Mouse (Mus musculus): ENCODE measurements around the gene Chd1l. TPM values are rescaled to one million over a fixed set of nuclear protein-coding genes. Genes with fewer than 3 reads are reported as not detected.

Gene Chd1l
- 6.4 and 6.6 TPM in 2 replicates for polyA plus RNA-seq (2021; fragmentation: Nextera tagmentation)
- long read RNA-seq, experiment 1, transcript Chd1l-201 (23 exons, 3,008 nt) = major isoform, 11 of 25 reads
- long read RNA-seq, experiment 1, partial matches to known transcripts = 8 of 25 reads
- long read RNA-seq, experiment 1, other reads (novel, unspliced or antisense) = 6 of 25 reads
- long read RNA-seq, experiment 2, transcript Chd1l-201 (23 exons, 3,008 nt) = major isoform, 49 of 65 reads
- long read RNA-seq, experiment 2, partial matches to known transcripts = 11 of 65 reads
- long read RNA-seq, experiment 2, other reads (novel, unspliced or antisense) = 5 of 65 reads

DNA sequence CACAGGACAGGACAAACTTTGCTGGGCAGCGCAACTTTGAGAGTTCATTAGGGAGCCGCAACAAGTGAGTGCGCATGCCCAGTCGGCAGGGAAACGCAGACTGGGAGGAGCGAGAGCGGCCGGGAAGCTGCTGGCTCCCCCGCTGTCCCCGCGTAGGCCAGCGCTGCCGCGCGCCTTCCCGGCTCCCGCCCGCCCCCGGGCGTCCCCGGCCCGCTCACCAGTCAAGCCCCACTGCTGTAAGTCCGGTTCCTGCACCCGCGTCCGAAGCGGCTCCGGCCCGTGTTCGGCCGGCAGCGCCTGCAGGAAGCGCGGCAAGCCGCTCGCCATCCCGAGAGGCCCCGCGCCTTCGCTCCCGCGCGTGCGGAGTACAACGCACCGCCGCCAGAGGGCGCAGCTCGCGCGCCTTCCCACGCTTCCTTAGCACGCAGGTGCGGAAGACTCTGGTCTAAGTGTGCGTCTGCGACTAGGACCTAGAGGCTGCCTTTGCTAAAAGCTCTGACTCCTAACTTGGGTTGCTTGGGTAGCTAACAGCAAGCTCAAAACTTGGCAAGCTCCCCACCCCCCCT is at the start of gene Chd1l:
TSS of gene Chd1l (minus strand) at position 359 of the 566 bp plus-strand sequence.

GRCm38 (mm10) chr3:97657655-97658411 is 47.8 kb upstream of the Chd1l start, which contains the start of gene Prkab2:
Prkab2 (plus strand) TSS chr3:97658193.

DNA sequence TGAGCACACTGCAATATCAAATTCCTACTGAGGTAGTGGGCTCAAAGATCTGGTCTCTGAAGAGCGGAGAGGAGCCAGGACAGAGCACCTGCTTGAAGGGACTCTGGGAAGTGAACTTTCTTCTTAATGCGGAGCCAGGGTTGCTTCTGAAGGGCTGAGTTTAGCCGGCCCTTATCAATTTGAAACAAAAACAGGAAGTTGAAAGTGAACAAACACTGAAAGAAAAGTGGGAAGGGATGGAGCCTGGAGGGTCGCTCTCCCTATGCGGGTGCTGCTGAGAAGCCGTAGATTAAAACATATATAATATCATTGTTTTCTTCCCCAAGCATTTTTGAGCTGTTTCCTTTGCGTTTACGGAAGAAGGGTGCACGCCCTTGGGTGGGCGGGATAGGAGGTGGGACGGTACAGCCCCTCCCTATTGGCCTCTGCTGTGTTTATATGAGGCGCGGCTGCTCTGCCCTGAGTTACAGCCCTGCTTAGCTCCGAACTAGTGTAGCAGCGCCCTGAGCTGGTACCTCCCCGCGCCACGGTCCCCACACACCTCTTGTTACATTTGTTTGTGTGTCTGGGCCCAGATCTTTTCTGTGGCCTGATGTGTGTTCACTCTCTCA is 18.5 kb upstream of the Chd1l start, which contains the start of gene Fmo5:
TSS of gene Fmo5 (plus strand) at position 414 of the 611 bp plus-strand sequence.

Other genes with a start within 250 kb of the Chd1l start
- not detected in 2 replicates for gene Olfr1402, start 188.2 kb downstream of the Chd1l start, polyA plus RNA-seq (2021; fragmentation: Nextera tagmentation)
- 4.2 and 4.4 TPM in 2 replicates for gene Fmo5, start 18.6 kb upstream of the Chd1l start, polyA plus RNA-seq (2021; fragmentation: Nextera tagmentation)
- 3.8 and 5.0 TPM in 2 replicates for gene Prkab2, start 48.0 kb upstream of the Chd1l start, polyA plus RNA-seq (2021; fragmentation: Nextera tagmentation)
- not detected in 2 replicates for gene Gm17651, start 64.5 kb upstream of the Chd1l start, polyA plus RNA-seq (2021; fragmentation: Nextera tagmentation)

All from layer of hippocampus, adult 6 months (tissue).